Mouse (Mus musculus): ENCODE data around the gene Cstb. TPM values are rescaled to one million over a fixed set of nuclear protein-coding genes. Genes with fewer than 3 reads are reported as not detected.
A peak's percentile ranks its signal among the peaks of the same experiment; 100 is the strongest.
"Not testable (repeated sequence)": the region's sequence is repeated elsewhere in the genome, so short reads cannot be mapped to it uniquely, and the experiment has no call there.

The Cstb gene
- polyA plus RNA-seq, 1 experiment from 2014 or later: 222 TPM

DNA sequence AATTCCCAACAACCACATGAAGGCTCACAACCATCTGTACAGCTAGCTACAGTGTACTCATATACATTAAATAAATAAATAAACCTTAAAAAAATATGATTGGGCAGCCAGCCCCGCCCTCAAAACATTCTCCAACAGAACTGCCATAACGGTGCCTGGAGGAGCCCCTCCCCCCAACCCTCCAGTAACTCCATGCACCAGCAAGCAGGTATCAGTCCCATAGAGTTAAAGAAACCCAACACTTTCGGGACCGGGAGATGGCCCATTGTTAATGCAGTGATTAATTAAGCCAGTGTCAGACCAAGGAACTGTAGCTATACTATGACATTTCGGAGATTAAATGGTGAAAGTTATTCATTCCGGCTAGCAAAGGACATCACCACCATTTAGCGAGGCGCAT is 13.6 kb upstream of the Cstb start:
- H3K9ac ChIP-seq (ENCODE audit: low read length): peak overlapping the region; percentile 93
- H3K9me3 ChIP-seq (replicated peaks; ENCODE audit: control insufficient read depth, low read length): no peaks in the 10 kb centered on the region
- peak overlapping the region; percentile 94 for H3K27ac ChIP-seq (ENCODE audit: low read length)
- ATAC-seq (replicated peaks; ENCODE audit: extremely low read depth, insufficient read depth, low FRiP score): no peak
- peak overlapping the region; percentile 98 for H3K4me3 ChIP-seq (ENCODE audit: low read length)
- peak overlapping the region; percentile 92 for H3K4me2 ChIP-seq (ENCODE audit: low read depth, low read length)
- no peaks in the 10 kb centered on the region for H3K27me3 ChIP-seq (ENCODE audit: control insufficient read depth, insufficient read depth, low read length)
- peaks cover 28% of the 10 kb centered on the region for H3K36me3 ChIP-seq (ENCODE audit: control insufficient read depth, insufficient read depth)
- 14% methylated on average over 8 of the region's 8 CpGs for WGBS
- H3K4me1 ChIP-seq (ENCODE audit: control insufficient read depth, insufficient read depth, low read length): peaks cover 15% of the 10 kb centered on the region

DNA sequence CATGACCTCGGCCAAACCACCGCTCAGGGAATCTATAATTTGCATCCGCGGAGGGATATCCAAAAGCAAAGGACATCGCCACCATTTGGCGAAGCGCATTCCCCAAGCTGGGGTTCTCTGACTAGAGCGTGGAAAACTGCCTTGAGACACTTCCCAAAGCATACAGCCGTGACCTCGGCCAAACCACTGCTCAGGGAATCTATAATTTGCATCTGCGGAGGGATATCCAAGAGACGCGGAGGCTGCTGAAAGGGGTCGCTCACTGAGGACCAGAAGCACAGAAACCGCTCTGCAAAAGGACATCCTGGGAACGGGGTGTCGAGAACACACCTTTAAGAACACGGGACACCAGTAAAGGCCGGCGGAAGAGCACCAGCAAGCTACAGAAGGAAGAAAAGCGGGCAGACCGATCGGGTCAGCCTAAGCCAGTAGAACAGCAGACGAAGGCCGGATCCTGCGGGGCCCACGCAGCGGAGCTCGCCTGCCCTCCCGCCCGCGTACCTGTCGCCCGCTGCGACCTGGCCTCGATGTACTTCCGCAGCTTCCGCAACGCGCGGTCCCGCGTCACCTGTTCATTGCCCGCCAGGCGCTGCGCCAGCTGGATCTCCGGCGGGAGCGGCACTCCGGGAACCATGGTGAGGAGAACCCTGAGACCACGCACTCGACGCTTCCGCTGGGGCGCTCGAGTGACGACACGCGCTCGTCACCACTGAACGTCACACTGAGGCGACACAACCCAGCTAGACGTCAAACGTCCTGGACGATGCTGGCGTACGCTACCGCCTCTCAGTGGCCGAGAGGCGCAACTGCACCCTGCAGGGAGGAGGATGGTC is 12.9 kb upstream of the Cstb start, which contains the start of gene Rrp1:
Gene Rrp1, minus strand, starts transcription at position 725 of the 833 bp plus-strand sequence.
- Histone ChIP-seq H3K4me1 (ENCODE audit: control insufficient read depth, insufficient read depth, low read length) (peaks cover 15% of the 10 kb centered on the region), H3K4me2 (ENCODE audit: low read depth, low read length) (peak within 1 kb of the TSS; percentile 92), H3K27me3 (ENCODE audit: control insufficient read depth, insufficient read depth, low read length) (no peaks in the 10 kb centered on the region), H3K36me3 (ENCODE audit: control insufficient read depth, insufficient read depth) (peaks cover 25% of the 10 kb centered on the region), H3K4me3 (ENCODE audit: low read length) (peak within 1 kb of the TSS; percentile 98), H3K27ac (ENCODE audit: low read length) (peak within 1 kb of the TSS; percentile 94), H3K9ac (ENCODE audit: low read length) (peak within 1 kb of the TSS; percentile 93), H3K9me3 (replicated peaks; ENCODE audit: control insufficient read depth, low read length) (no peaks in the 10 kb centered on the region)
- peak; percentile 88 for ATAC-seq (replicated peaks; ENCODE audit: extremely low read depth, insufficient read depth, low FRiP score)
- under 1% methylated on average over 70 of the region's 70 CpGs for WGBS

DNA sequence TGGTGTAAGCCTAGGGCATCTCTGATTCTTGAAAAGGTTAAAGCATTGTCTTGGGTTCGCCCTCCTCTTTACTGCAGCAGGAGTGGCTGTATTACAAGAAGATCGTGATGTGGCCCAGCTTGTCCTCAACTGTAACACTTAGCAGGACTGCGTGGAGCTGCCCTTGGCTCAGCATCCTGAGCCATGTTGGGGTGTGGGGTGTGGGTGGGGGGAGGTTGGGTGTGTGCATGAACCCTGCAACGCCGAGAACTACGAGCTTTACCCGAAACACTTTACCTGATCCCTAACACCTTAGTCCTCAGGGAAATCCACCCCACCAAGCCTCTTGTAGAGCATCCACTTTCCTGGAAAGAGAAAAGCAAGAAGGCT is 12.3 kb upstream of the Cstb start:
- H3K27ac ChIP-seq (ENCODE audit: low read length): peak overlapping the region; percentile 27; the same call in 1 of the 2 replicates
- H3K4me3 ChIP-seq (ENCODE audit: low read length): peak overlapping the region; percentile 98
- ATAC-seq (replicated peaks; ENCODE audit: extremely low read depth, insufficient read depth, low FRiP score): no peak; the same call in 1 of the 2 replicates
- peaks cover 15% of the 10 kb centered on the region for H3K4me1 ChIP-seq (ENCODE audit: control insufficient read depth, insufficient read depth, low read length)
- peaks cover 23% of the 10 kb centered on the region for H3K36me3 ChIP-seq (ENCODE audit: control insufficient read depth, insufficient read depth)
- WGBS: 39% methylated on average over 7 of the region's 7 CpGs
- no peaks in the 10 kb centered on the region for H3K27me3 ChIP-seq (ENCODE audit: control insufficient read depth, insufficient read depth, low read length)
- peak overlapping the region; percentile 93 for H3K9ac ChIP-seq (ENCODE audit: low read length)
- no peaks in the 10 kb centered on the region for H3K9me3 ChIP-seq (replicated peaks; ENCODE audit: control insufficient read depth, low read length)
- H3K4me2 ChIP-seq (ENCODE audit: low read depth, low read length): peak overlapping the region; percentile 92

DNA sequence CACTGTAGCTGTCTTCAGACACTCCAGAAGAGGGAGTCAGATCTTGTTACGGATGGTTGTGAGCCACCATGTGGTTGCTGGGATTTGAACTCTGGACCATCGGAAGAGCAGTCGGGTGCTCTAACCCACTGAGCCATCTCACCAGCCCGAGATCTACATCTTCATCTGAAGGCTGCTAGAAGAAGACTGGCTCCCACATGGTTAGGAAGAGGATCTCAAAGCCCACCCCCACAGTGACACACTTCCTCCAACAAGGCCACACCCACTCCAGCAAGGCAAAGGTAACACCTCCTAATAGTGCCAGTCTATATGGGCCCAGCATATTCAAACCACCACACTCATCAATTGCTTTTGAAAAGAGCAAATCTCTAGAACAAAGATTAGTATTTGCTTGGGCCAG is 10.5 kb upstream of the Cstb start:
- not testable (repeated sequence) for H3K27me3 ChIP-seq (ENCODE audit: control insufficient read depth, insufficient read depth, low read length); H3K9ac ChIP-seq (ENCODE audit: low read length); ATAC-seq (replicated peaks; ENCODE audit: extremely low read depth, insufficient read depth, low FRiP score); H3K27ac ChIP-seq (ENCODE audit: low read length); H3K4me3 ChIP-seq (ENCODE audit: low read length); H3K36me3 ChIP-seq (ENCODE audit: control insufficient read depth, insufficient read depth); H3K4me2 ChIP-seq (ENCODE audit: low read depth, low read length); H3K9me3 ChIP-seq (replicated peaks; ENCODE audit: control insufficient read depth, low read length)
- WGBS: 82% methylated on average over 3 of the region's 4 CpGs
- H3K4me1 ChIP-seq (ENCODE audit: control insufficient read depth, insufficient read depth, low read length): peaks cover 15% of the 10 kb centered on the region

DNA sequence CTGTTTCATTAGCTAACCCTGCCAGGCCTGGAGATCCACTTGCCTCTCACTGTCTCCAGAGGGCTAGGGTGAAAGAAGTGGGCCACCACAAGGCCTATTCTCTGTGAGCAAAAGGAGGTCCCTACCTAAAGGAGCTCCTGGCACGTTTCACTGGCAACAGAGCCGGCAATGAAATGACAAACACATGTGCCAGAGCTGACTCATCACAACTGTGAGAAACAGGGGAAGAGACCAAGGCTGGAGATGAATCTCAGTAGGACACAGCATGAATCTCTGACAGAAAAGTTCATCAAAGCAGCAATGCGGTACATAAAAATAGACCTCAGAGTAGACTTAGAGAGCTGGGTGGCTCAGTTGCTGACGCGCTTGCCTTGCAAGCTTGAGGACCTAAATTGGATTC is 7.6 kb upstream of the Cstb start:
- no peak overlapping the region for H3K4me3 ChIP-seq (ENCODE audit: low read length)
- no peaks in the 10 kb centered on the region for H3K36me3 ChIP-seq (ENCODE audit: control insufficient read depth, insufficient read depth)
- no peak overlapping the region for H3K27ac ChIP-seq (ENCODE audit: low read length)
- H3K9ac ChIP-seq (ENCODE audit: low read length): no peak overlapping the region
- no peak for ATAC-seq (replicated peaks; ENCODE audit: extremely low read depth, insufficient read depth, low FRiP score)
- H3K27me3 ChIP-seq (ENCODE audit: control insufficient read depth, insufficient read depth, low read length): no peaks in the 10 kb centered on the region
- H3K4me2 ChIP-seq (ENCODE audit: low read depth, low read length): no peak overlapping the region
- WGBS: 48% methylated on average over 5 of the region's 5 CpGs
- H3K4me1 ChIP-seq (ENCODE audit: control insufficient read depth, insufficient read depth, low read length): peaks cover 4% of the 10 kb centered on the region
- H3K9me3 ChIP-seq (replicated peaks; ENCODE audit: control insufficient read depth, low read length): no peaks in the 10 kb centered on the region

DNA sequence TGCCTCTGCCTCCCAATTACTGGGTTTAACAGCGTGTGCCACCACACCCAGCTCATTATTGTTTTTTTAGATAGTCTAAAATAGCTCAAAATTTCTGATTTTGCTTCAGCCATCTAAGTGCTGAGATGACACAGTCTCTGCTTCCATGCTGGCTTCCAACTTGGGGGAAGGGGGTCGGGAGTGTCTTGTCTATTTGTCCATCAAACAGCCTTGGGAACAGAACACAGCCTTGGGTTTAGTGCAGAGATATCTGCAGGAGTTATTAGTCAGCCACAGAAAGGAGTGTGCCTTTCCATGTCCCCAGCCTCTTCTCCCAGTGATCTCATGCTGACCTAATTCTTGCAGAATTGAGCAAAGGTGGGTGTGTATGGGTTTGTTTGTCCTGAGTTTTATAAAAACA is 6.7 kb upstream of the Cstb start:
- ATAC-seq (replicated peaks; ENCODE audit: extremely low read depth, insufficient read depth, low FRiP score): no peak
- H3K4me3 ChIP-seq (ENCODE audit: low read length): no peak overlapping the region
- WGBS: 72% methylated on average over 2 of the region's 2 CpGs
- H3K4me2 ChIP-seq (ENCODE audit: low read depth, low read length): no peak overlapping the region
- H3K27me3 ChIP-seq (ENCODE audit: control insufficient read depth, insufficient read depth, low read length): no peaks in the 10 kb centered on the region
- no peaks in the 10 kb centered on the region for H3K36me3 ChIP-seq (ENCODE audit: control insufficient read depth, insufficient read depth)
- no peaks in the 10 kb centered on the region for H3K4me1 ChIP-seq (ENCODE audit: control insufficient read depth, insufficient read depth, low read length)
- H3K9ac ChIP-seq (ENCODE audit: low read length): no peak overlapping the region
- H3K9me3 ChIP-seq (replicated peaks; ENCODE audit: control insufficient read depth, low read length): no peaks in the 10 kb centered on the region
- H3K27ac ChIP-seq (ENCODE audit: low read length): no peak overlapping the region

DNA sequence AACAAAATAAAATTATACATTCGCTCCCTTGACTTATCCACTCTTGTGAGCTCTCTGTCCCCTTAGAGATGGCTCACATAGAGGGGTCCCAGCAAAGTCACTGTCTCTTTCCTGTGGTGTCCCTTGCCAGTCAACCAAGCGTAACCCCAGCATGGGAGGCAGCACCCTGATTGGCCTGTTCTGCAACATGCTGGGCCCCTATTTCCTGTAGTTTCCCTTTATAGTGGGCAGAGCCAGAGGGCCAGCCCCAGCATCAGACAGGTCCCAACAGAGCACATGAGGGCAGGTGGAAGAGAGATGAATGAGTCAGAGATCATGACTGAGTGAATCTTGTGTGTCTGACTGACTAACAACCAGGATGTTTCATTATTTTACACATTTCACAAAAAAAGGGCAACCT is 4.5 kb upstream of the Cstb start:
- 70% methylated on average over 2 of the region's 2 CpGs for WGBS
- H3K36me3 ChIP-seq (ENCODE audit: control insufficient read depth, insufficient read depth): no peaks in the 10 kb centered on the region
- ATAC-seq (replicated peaks; ENCODE audit: extremely low read depth, insufficient read depth, low FRiP score): peak; percentile 31; the same call in 1 of the 2 replicates
- no peaks in the 10 kb centered on the region for H3K27me3 ChIP-seq (ENCODE audit: control insufficient read depth, insufficient read depth, low read length)
- H3K9ac ChIP-seq (ENCODE audit: low read length): no peak overlapping the region
- no peak overlapping the region for H3K4me3 ChIP-seq (ENCODE audit: low read length)
- H3K4me2 ChIP-seq (ENCODE audit: low read depth, low read length): no peak overlapping the region
- H3K4me1 ChIP-seq (ENCODE audit: control insufficient read depth, insufficient read depth, low read length): peaks cover 3% of the 10 kb centered on the region; the same call in 1 of the 2 replicates
- no peak overlapping the region for H3K27ac ChIP-seq (ENCODE audit: low read length)
- no peaks in the 10 kb centered on the region for H3K9me3 ChIP-seq (replicated peaks; ENCODE audit: control insufficient read depth, low read length)

DNA sequence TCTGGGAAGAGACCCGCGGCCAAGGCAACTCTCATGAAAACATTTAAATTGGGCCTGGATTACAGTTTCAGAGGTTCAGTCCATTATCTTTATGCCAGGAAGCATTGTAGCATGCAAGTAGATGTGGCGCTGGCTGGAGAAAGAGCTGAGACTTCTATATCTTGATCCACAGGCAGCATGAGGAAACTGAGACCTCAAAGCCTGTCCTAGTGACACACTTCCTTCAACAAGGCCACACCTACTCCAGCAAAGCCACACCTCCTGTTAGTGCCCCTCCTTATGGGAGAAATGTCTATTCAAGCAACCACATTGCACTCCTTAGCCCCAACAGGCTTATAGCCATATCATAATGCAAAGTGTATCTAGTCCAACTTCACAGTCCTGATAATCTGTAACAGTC is 2.9 kb upstream of the Cstb start:
- WGBS: 82% methylated on average over 3 of the region's 3 CpGs
- Histone ChIP-seq H3K9me3 (replicated peaks; ENCODE audit: control insufficient read depth, low read length) (no peaks in the 10 kb centered on the region), H3K27ac (ENCODE audit: low read length) (no peak overlapping the region), H3K4me3 (ENCODE audit: low read length) (no peak overlapping the region), H3K4me2 (ENCODE audit: low read depth, low read length) (no peak overlapping the region), H3K4me1 (ENCODE audit: control insufficient read depth, insufficient read depth, low read length) (peaks cover 7% of the 10 kb centered on the region), H3K36me3 (ENCODE audit: control insufficient read depth, insufficient read depth) (peaks cover 3% of the 10 kb centered on the region; the same call in 1 of the 2 replicates), H3K9ac (ENCODE audit: low read length) (no peak overlapping the region), H3K27me3 (ENCODE audit: control insufficient read depth, insufficient read depth, low read length) (no peaks in the 10 kb centered on the region)
- ATAC-seq (replicated peaks; ENCODE audit: extremely low read depth, insufficient read depth, low FRiP score): no peak

DNA sequence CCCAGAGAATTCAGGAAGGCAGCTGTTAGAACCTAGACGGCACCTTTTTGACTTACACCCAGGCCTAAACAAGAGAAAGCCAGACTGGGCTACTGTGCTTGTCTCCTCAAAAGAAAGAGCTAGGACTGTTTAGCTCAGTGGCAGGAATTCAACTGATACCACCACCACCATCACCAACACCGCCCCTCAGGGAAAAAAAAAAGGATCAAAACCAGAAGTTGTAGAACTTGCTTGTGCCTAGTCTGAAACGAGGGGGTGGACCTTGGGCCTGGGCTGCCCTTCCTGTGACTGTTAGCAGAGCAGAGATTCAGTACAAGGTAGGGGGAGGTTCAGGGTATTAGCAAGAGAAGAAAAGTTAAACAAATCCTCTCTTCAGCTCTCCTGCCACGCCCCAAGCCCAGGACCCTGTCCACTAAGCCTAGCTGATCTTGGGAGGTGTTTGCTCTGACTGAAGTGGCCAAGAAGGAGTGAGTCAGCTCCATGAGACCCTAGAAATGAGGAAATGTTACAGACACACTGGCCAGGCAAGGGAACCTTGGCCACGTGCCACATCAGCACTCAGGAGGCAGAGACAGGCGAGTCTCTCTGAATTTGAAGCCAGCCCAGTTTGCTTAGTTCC is 757 bp downstream of the Cstb start:
- peak overlapping the region; percentile 63 for H3K27ac ChIP-seq (ENCODE audit: low read length)
- peaks cover 7% of the 10 kb centered on the region for H3K4me1 ChIP-seq (ENCODE audit: control insufficient read depth, insufficient read depth, low read length)
- H3K4me2 ChIP-seq (ENCODE audit: low read depth, low read length): peak overlapping the region; percentile 76
- no peak for ATAC-seq (replicated peaks; ENCODE audit: extremely low read depth, insufficient read depth, low FRiP score)
- H3K9me3 ChIP-seq (replicated peaks; ENCODE audit: control insufficient read depth, low read length): no peaks in the 10 kb centered on the region
- 38% methylated on average over 6 of the region's 6 CpGs for WGBS
- H3K27me3 ChIP-seq (ENCODE audit: control insufficient read depth, insufficient read depth, low read length): no peaks in the 10 kb centered on the region
- peaks cover 11% of the 10 kb centered on the region for H3K36me3 ChIP-seq (ENCODE audit: control insufficient read depth, insufficient read depth)
- H3K4me3 ChIP-seq (ENCODE audit: low read length): peak overlapping the region; percentile 76
- peak overlapping the region; percentile 84 for H3K9ac ChIP-seq (ENCODE audit: low read length)
